Mouse (Mus musculus) limb, embryonic 12.5 days (tissue): ENCODE data around the gene Dpf3. TPM values are rescaled to one million over a fixed set of nuclear protein-coding genes. Genes with fewer than 3 reads are reported as not detected.

ENCODE experiments used
- ATAC-seq: fragments of 200-750 bp; cut with Nextera tagmentation; 2 replicates; pipeline ENCODE4 v1.8.0; 2017; ENCODE audit warnings: low read depth, moderate TSS enrichment; ENCODE audit not compliant: insufficient number of reproducible peaks, insufficient read depth, low FRiP score, low TSS enrichment
- H3K27ac ChIP-seq: fragments of 300-500 bp; sonication (generic); 2 replicates; pipeline ENCODE4 v1.5.1; 2016; ENCODE audit warnings: mild to moderate bottlenecking, moderate library complexity
- H3K27me3 ChIP-seq: fragments of 300-500 bp; sonication (generic); 2 replicates; pipeline ENCODE4 v1.6.1; 2016; ENCODE audit warnings: mild to moderate bottlenecking, moderate library complexity
- H3K36me3 ChIP-seq: fragments of 300-500 bp; sonication (generic); 2 replicates; pipeline ENCODE4 v1.6.1; 2016; ENCODE audit warnings: mild to moderate bottlenecking, moderate library complexity
- H3K4me1 ChIP-seq: fragments of 300-500 bp; sonication (generic); replicated peaks from 2 replicates; pipeline ENCODE4 v1.6.1; 2016
- H3K4me2 ChIP-seq: fragments of 300-500 bp; sonication (generic); 2 replicates; pipeline ENCODE4 v1.6.1; 2016; ENCODE audit warnings: mild to moderate bottlenecking, moderate library complexity
- H3K4me3 ChIP-seq: fragments of 300-500 bp; sonication (generic); replicated peaks from 2 replicates; pipeline ENCODE4 v1.5.1; 2016; ENCODE audit warnings: mild to moderate bottlenecking
- H3K9ac ChIP-seq: fragments of 300-500 bp; sonication (generic); replicated peaks from 2 replicates; pipeline ENCODE4 v1.6.1; 2016; ENCODE audit warnings: mild to moderate bottlenecking, moderate library complexity
- H3K9me3 ChIP-seq: fragments of 300-500 bp; sonication (generic); 2 replicates; pipeline ENCODE4 v1.6.1; 2016; ENCODE audit warnings: mild to moderate bottlenecking, moderate library complexity
- WGBS: fragments of 180-500 bp; shearing (Covaris S2); methylation state at CpG from one replicate; pipeline ENCODE4 v1.1.7; 2016; 5-methylcytosine and 5-hydroxymethylcytosine counted together
- polyA plus RNA-seq: library from polyadenylated mRNA; unstranded; fragments of >200 nt; fragmentation: Nextera tagmentation; extraction: Ambion mirVana; gene quantifications from 2 replicates; pipeline ENCODE4 v1.2.1, GENCODE M21; 2016

Dpf3 gene
- polyA plus RNA-seq, 1 experiment from 2014 or later, result 4.4 TPM

GRCm38 (mm10) chr12:83485911-83486670, 1.4 kb downstream of the Dpf3 start:
- no peak for ATAC-seq
- peak overlapping the region; percentile 100 for H3K4me2 ChIP-seq
- H3K27me3 ChIP-seq, result peaks cover 55% of the 10 kb centered on the region
- WGBS, result under 1% methylated on average over 53 of the region's 53 CpGs
- H3K4me3 ChIP-seq, result peak overlapping the region; percentile 66
- peak overlapping the region; percentile 64 for H3K9ac ChIP-seq
- no peak overlapping the region for H3K27ac ChIP-seq
- H3K36me3 ChIP-seq, result no peaks in the 10 kb centered on the region
- peaks cover 1% of the 10 kb centered on the region; the same call in 1 of the 2 replicates for H3K9me3 ChIP-seq
- peaks cover 49% of the 10 kb centered on the region for H3K4me1 ChIP-seq

DNA sequence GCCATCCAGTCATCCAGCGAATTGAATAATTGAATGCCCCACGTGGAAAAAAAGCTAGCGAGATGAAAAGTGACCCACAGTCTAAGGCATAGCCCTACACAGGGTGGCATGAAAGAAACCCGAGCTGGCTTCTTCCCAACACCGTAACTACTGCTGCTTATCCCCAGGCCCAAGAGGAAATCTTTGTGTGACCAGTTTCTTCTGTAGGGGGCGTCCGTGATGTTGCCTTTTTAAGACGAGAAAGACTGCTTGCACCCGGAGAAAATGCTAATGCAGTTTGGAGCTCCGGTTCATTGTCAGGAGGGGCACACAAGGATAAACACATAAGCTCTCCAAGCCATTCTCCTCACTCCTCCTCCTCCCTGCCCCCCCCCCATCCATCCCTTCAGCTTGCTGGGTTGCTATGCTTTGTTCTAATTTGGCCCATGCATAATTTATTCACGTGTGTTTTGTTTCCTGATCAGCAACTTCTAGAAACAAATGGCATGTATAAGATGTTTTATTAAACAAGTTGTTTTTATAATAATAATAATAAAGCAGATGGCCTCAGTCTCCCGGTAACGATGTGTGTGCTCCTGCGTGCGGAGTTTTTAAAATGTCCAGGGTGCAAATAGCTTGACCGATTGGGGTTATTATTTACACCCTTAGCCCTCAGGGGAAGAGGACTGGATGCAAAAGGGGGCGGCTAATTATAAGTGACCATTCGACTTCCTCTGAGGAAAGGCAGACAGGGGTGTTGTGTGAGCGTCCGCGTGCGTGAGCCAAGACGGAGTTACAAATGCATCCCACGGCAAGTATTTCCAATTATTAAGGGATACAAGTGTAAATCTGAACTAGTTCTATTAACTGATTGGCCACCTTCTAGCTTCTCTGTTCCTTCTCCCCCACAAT, 2.4 kb downstream of the Dpf3 start:
- 1% methylated on average over 24 of the region's 24 CpGs for WGBS
- no peak overlapping the region for H3K27ac ChIP-seq
- H3K4me3 ChIP-seq, result peak overlapping the region; percentile 66
- peak overlapping the region; percentile 64; the same call in 1 of the 2 replicates for H3K9ac ChIP-seq
- H3K36me3 ChIP-seq, result no peaks in the 10 kb centered on the region
- no peaks in the 10 kb centered on the region for H3K9me3 ChIP-seq
- H3K4me2 ChIP-seq, result peak overlapping the region; percentile 100
- ATAC-seq, result no peak
- peaks cover 55% of the 10 kb centered on the region for H3K27me3 ChIP-seq
- H3K4me1 ChIP-seq, result peaks cover 55% of the 10 kb centered on the region

- Histone ChIP-seq H3K9ac (no peak overlapping the region), H3K27me3 (peaks cover 42% of the 10 kb centered on the region), H3K27ac (no peak overlapping the region), H3K4me3 (no peak overlapping the region), H3K36me3 (no peaks in the 10 kb centered on the region), H3K4me2 (no peak overlapping the region), H3K9me3 (no peaks in the 10 kb centered on the region), H3K4me1 (peaks cover 48% of the 10 kb centered on the region)
- 48% methylated on average over 5 of the region's 5 CpGs for WGBS
- no peak for ATAC-seq
Observed at GRCm38 (mm10) chr12:83483653-83484052, 3.9 kb downstream of the Dpf3 start.

DNA sequence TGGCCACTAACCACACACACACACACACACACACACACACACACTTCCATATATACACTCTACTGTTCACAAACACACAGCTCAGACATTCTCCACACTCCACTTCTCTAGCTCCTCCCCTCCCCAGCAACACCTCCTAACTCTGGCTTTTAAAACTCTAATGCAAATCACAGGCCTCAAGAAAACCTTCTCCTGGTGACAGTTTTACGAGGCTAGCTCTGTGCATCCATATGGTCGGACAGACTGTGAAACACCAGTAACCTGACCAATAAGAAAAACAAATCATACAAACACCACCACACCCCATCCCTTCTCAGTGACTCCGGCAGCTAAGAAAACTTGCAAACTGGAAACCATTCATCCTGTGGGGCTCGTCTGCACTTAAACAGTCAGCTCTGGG, 6.1 kb downstream of the Dpf3 start:
- Histone ChIP-seq H3K27me3 (peaks cover 35% of the 10 kb centered on the region), H3K4me1 (peaks cover 35% of the 10 kb centered on the region), H3K9me3 (no peaks in the 10 kb centered on the region), H3K27ac (no peak overlapping the region), H3K36me3 (no peaks in the 10 kb centered on the region), H3K9ac (no peak overlapping the region), H3K4me3 (no peak overlapping the region), H3K4me2 (no peak overlapping the region)
- ATAC-seq, result peak; percentile 82
- 13% methylated on average over 4 of the region's 4 CpGs for WGBS

DNA sequence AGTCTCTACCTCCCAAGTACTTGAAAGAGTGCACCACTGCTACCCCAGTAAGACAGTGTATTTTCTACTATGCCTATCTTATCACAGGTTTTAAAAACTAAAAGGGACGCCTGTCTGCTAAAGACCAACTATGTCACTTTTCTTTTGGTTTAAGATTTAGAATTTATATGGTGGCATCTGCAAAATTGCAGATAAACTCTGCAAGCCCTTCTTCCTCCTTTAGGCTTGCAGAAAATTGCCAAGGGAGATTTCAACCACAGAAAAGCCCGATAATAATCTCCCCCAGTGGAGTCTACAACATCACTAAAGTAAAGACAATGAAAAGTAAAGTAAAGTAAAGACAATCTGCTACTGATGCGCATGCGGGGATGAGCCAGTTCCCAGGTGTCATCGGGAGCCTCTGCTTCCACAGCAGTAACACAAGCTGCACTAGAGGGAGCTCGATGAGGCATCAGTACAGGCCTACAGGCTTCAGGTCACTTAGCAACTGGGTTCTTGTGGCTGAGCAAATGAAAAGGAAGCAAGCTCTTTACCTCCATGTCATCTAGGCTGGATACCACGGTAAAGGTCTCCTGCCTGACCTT, 7.6 kb downstream of the Dpf3 start:
- H3K9ac ChIP-seq, result no peak overlapping the region
- no peaks in the 10 kb centered on the region for H3K36me3 ChIP-seq
- H3K4me2 ChIP-seq, result no peak overlapping the region
- no peaks in the 10 kb centered on the region for H3K9me3 ChIP-seq
- peaks cover 20% of the 10 kb centered on the region for H3K27me3 ChIP-seq
- ATAC-seq, result no peak
- H3K27ac ChIP-seq, result no peak overlapping the region
- no peak overlapping the region for H3K4me3 ChIP-seq
- WGBS, result 78% methylated on average over 7 of the region's 7 CpGs
- peaks cover 22% of the 10 kb centered on the region for H3K4me1 ChIP-seq

- Histone ChIP-seq H3K27me3 (peaks cover 12% of the 10 kb centered on the region), H3K27ac (no peak overlapping the region), H3K4me2 (no peak overlapping the region), H3K4me1 (peaks cover 16% of the 10 kb centered on the region), H3K9ac (no peak overlapping the region), H3K9me3 (no peaks in the 10 kb centered on the region), H3K36me3 (no peaks in the 10 kb centered on the region), H3K4me3 (no peak overlapping the region)
- no peak for ATAC-seq
- WGBS, result 53% methylated on average over 1 of the region's 1 CpGs
Observed at GRCm38 (mm10) chr12:83479140-83479539, 8.4 kb downstream of the Dpf3 start.

- H3K4me3 ChIP-seq, result no peak overlapping the region
- peaks cover 9% of the 10 kb centered on the region; the same call in 1 of the 2 replicates for H3K27me3 ChIP-seq
- no peak overlapping the region for H3K4me2 ChIP-seq
- no peaks in the 10 kb centered on the region for H3K9me3 ChIP-seq
- peaks cover 14% of the 10 kb centered on the region for H3K4me1 ChIP-seq
- no peaks in the 10 kb centered on the region for H3K36me3 ChIP-seq
- no peak overlapping the region for H3K27ac ChIP-seq
- no peak for ATAC-seq
- no peak overlapping the region for H3K9ac ChIP-seq
- 85% methylated on average over 10 of the region's 10 CpGs for WGBS
Observed at GRCm38 (mm10) chr12:83476277-83476676, 11.2 kb downstream of the Dpf3 start.

DNA sequence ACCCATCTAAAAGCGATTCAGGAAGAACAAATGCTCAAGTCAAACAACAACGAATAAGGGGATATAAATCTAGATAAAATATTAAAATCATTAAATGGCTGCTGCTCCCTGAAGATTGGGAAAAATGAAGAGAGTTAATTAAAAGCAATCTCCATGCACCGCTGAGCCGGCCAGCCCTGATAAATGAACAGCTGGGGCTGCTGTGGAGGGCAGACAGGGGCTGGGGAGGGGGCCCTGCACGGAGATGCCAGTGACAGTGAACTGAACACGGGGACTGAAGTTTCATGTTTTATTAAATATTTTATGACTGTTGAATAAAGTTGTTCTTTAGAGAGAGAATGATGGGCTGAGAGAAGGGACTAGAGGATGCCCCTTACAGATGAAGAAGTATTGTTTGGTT, 12.1 kb downstream of the Dpf3 start:
- no peak overlapping the region for H3K4me3 ChIP-seq
- peaks cover 9% of the 10 kb centered on the region; the same call in 1 of the 2 replicates for H3K4me1 ChIP-seq
- no peak for ATAC-seq
- no peaks in the 10 kb centered on the region for H3K9me3 ChIP-seq
- no peak overlapping the region for H3K4me2 ChIP-seq
- no peaks in the 10 kb centered on the region for H3K36me3 ChIP-seq
- peaks cover 11% of the 10 kb centered on the region; the same call in 1 of the 2 replicates for H3K27me3 ChIP-seq
- 50% methylated on average over 6 of the region's 6 CpGs for WGBS
- H3K27ac ChIP-seq, result no peak overlapping the region
- H3K9ac ChIP-seq, result no peak overlapping the region

DNA sequence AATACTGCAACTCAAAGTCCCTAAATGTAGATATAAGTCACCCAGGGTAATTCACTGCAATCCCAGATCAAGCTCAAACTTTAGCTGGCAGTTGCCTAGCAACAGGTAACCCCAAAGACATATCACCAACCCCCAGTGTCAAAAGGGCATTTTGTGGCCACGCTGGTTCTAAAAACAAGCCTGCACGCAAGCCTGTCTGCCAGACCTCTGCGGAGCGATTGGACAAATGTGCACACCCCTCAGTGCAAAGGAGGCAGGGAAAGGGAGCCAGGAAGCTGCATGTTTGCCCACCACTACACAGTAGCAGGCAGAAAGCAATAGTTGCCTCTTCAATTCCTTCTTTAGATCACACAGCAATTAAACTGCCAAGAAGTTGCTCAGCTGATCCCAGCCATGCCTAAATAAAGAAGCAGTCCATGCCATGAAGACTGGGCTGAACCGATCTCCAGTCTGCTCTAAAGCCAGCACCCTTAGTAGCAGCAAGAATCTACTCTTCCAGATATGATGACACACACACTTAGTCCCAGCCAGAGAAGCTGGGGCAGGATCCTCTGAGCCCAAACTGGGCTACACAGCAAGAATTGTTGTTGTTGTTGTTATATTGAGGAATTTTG, 13.4 kb downstream of the Dpf3 start:
- WGBS, result 48% methylated on average over 5 of the region's 5 CpGs
- Histone ChIP-seq H3K36me3 (no peaks in the 10 kb centered on the region), H3K27me3 (peaks cover 11% of the 10 kb centered on the region; the same call in 1 of the 2 replicates), H3K9ac (no peak overlapping the region), H3K27ac (no peak overlapping the region), H3K4me2 (no peak overlapping the region), H3K4me1 (peaks cover 9% of the 10 kb centered on the region; the same call in 1 of the 2 replicates), H3K9me3 (no peaks in the 10 kb centered on the region), H3K4me3 (no peak overlapping the region)
- no peak for ATAC-seq

DNA sequence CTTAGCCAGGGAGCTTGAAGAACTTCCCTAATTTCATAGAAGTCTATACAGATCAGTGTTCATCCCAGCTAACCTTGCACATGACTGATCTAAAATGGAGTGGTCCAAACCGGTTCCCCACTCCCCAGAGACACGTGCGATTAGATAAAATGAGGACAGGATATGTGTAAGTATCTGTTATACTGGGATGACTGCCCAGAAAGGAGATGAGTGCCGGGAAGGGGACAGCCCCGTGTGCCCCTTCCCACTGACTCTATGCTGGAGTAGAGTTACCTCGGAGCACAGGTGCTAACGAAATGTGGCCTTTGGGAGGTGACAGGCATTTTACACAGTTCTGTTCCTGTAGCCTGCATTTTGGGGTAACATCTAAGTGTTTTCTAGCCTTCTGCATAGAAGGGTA, 15.8 kb downstream of the Dpf3 start:
- Histone ChIP-seq H3K9me3 (no peaks in the 10 kb centered on the region), H3K4me3 (no peak overlapping the region), H3K9ac (no peak overlapping the region), H3K4me1 (peaks cover 13% of the 10 kb centered on the region), H3K27me3 (peaks cover 11% of the 10 kb centered on the region; the same call in 1 of the 2 replicates), H3K27ac (no peak overlapping the region), H3K4me2 (no peak overlapping the region), H3K36me3 (no peaks in the 10 kb centered on the region)
- WGBS, result 85% methylated on average over 7 of the region's 7 CpGs
- ATAC-seq, result no peak
